Mouse (Mus musculus) myocyte (in vitro differentiated cells): Measurements from ENCODE around the gene Dact1. TPM values are rescaled to one million over a fixed set of nuclear protein-coding genes. Genes with fewer than 3 reads are reported as not detected.

Experiments
- H3K27me3 ChIP-seq: one replicate; pipeline ENCODE4 v1.6.1; 2011; ENCODE audit not compliant: control insufficient read depth, insufficient read depth, insufficient read length
- H3K36me3 ChIP-seq: one replicate; pipeline ENCODE4 v1.6.1; 2011; ENCODE audit not compliant: control insufficient read depth, insufficient read depth
- H3K4me2 ChIP-seq: one replicate; pipeline ENCODE4 v1.6.1; 2011; ENCODE audit warnings: low read depth, control low read depth
- H3K4me3 ChIP-seq: one replicate; pipeline ENCODE4 v1.5.1; 2011; ENCODE audit warnings: mild to moderate bottlenecking, control low read depth, moderate library complexity
- H3K79me2 ChIP-seq: one replicate; pipeline ENCODE4 v1.6.1; 2011; ENCODE audit not compliant: control insufficient read depth, insufficient read depth
- H3ac ChIP-seq: one replicate; pipeline ENCODE4 v1.6.1; 2011; ENCODE audit not compliant: control insufficient read depth, insufficient read length
- CEBPB ChIP-seq: IDR thresholded peaks from 2 replicates; pipeline ENCODE4 v1.6.1; 2011; ENCODE audit warnings: mild to moderate bottlenecking, moderate library complexity; ENCODE audit not compliant: poor library complexity, insufficient read depth, severe bottlenecking
- E2F4 ChIP-seq: IDR thresholded peaks from one replicate; pipeline ENCODE4 v1.6.1; 2011; ENCODE audit warnings: mild to moderate bottlenecking, control low read depth, moderate library complexity; ENCODE audit not compliant: insufficient read depth
- MAX ChIP-seq: IDR thresholded peaks from one replicate; pipeline ENCODE4 v1.6.1; 2011; ENCODE audit warnings: low read depth, mild to moderate bottlenecking, control low read depth
- MYOD1 ChIP-seq, 3 experiments: IDR thresholded peaks; one replicate each; pipeline ENCODE4 v1.6.1; 2011; ENCODE audit warnings: control low read depth in 2 of 3, low read depth in 2 of 3, mild to moderate bottlenecking in 2 of 3, moderate library complexity in 1 of 3; ENCODE audit not compliant: insufficient read length in 2 of 3, control insufficient read depth in 1 of 3
- MYOG ChIP-seq, 3 experiments: IDR thresholded peaks; one replicate each; pipeline ENCODE4 v1.6.1; 2011; ENCODE audit warnings: control low read depth in 2 of 3, low read depth in 2 of 3, mild to moderate bottlenecking in 2 of 3; ENCODE audit not compliant: insufficient read length in 2 of 3, control insufficient read depth in 1 of 3, insufficient read depth in 1 of 3
- POLR2A ChIP-seq: IDR thresholded peaks from one replicate; pipeline ENCODE4 v1.6.1; 2011; ENCODE audit warnings: low read depth, mild to moderate bottlenecking, control low read depth, moderate library complexity; ENCODE audit not compliant: insufficient read length
- POLR2AphosphoS2 ChIP-seq: IDR thresholded peaks from one replicate; pipeline ENCODE4 v1.6.1; 2011; ENCODE audit warnings: low read depth, control low read depth; ENCODE audit not compliant: insufficient read length
- REST ChIP-seq: IDR thresholded peaks from one replicate; pipeline ENCODE4 v1.6.1; 2011; ENCODE audit warnings: mild to moderate bottlenecking, control low read depth, moderate library complexity; ENCODE audit not compliant: insufficient read depth, insufficient read length
- SRF ChIP-seq: IDR thresholded peaks from one replicate; pipeline ENCODE4 v1.6.1; 2011; ENCODE audit warnings: low read depth; ENCODE audit not compliant: control insufficient read depth, insufficient read length
- TCF12 ChIP-seq: IDR thresholded peaks from one replicate; pipeline ENCODE4 v1.6.1; 2011; ENCODE audit warnings: mild to moderate bottlenecking, control low read depth; ENCODE audit not compliant: poor library complexity, insufficient read depth, severe bottlenecking
- TCF3 ChIP-seq: IDR thresholded peaks from one replicate; pipeline ENCODE4 v1.6.1; 2011; ENCODE audit warnings: low read depth, control low read depth; ENCODE audit not compliant: insufficient read length
- USF1 ChIP-seq: IDR thresholded peaks from one replicate; pipeline ENCODE4 v1.6.1; 2011; ENCODE audit warnings: low read depth, mild to moderate bottlenecking, control low read depth, moderate library complexity
- polyA plus RNA-seq: library from polyadenylated mRNA; unstranded; fragments of >200 nt; fragmentation: generic; extraction: Trizol; gene quantifications from one replicate; pipeline ENCODE4 v1.2.1, GENCODE M21; 2012; ENCODE audit warnings: missing spikeins

The Dact1 gene
- polyA plus RNA-seq = 1.0 TPM

- peak within 1 kb of the TSS; percentile 84 for H3K4me2 ChIP-seq
- H3ac ChIP-seq = peak within 1 kb of the TSS; percentile 76
- no peaks in the 10 kb centered on the region for H3K27me3 ChIP-seq
- H3K4me3 ChIP-seq = peak within 1 kb of the TSS; percentile 26
- H3K79me2 ChIP-seq = no peaks in the 10 kb centered on the region
- no peaks in the 10 kb centered on the region for H3K36me3 ChIP-seq
- no peak for TF ChIP-seq TCF12
- peak in 1 of 3 experiments; percentile 7 for TF ChIP-seq MYOD1 (IDR thresholded peaks at IDR 0.05; ENCODE audit: control insufficient read depth in 1 of 3, insufficient read length in 2 of 3, low read depth in 2 of 3)
- no peak for TF ChIP-seq MAX
- TF ChIP-seq POLR2AphosphoS2 = no peak
- no peak for TF ChIP-seq E2F4
- no peak for TF ChIP-seq USF1
- peak; percentile 68 for TF ChIP-seq POLR2A
- TF ChIP-seq TCF3 = no peak
- TF ChIP-seq SRF = no peak
- TF ChIP-seq CEBPB = no peak
- no peak for TF ChIP-seq MYOG (IDR thresholded peaks at IDR 0.05; ENCODE audit: control insufficient read depth in 1 of 3, insufficient read depth in 1 of 3, insufficient read length in 2 of 3, low read depth in 2 of 3)
- TF ChIP-seq REST = no peak
Measured at GRCm38 (mm10) chr12:71309581-71310067, at the start of gene Dact1. TSS of gene Dact1 (plus strand) at chr12:71309884.

DNA sequence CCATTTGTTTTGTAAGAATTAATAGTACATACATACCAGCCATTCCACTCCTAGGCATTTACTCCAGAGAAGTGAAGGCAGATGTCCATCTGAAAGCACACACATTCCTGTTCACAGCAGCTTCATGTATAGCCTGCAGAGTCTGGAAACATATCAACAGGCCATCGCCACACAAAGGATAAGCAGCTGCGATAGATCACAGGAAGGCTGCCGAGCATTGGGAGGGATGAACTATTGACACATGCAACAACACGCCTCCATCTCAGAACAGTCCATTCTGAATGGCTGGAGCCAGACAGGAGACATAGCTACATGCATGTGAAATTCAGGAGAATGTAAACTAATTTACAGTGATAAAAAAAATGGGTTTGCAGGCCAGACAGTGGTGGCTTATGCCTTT lies 45.5 kb upstream of the Dact1 start:
- H3K4me3 ChIP-seq = no peak overlapping the region
- TF ChIP-seq REST = no peak
- TF ChIP-seq USF1 = no peak
- no peak for TF ChIP-seq MAX
- no peak for TF ChIP-seq MYOD1 (IDR thresholded peaks at IDR 0.05; ENCODE audit: control insufficient read depth in 1 of 3, insufficient read length in 2 of 3, low read depth in 2 of 3)
- TF ChIP-seq POLR2A = no peak
- no peak for TF ChIP-seq MYOG (IDR thresholded peaks at IDR 0.05; ENCODE audit: control insufficient read depth in 1 of 3, insufficient read depth in 1 of 3, insufficient read length in 2 of 3, low read depth in 2 of 3)
- TF ChIP-seq TCF12 = no peak
- TF ChIP-seq CEBPB = no peak
- TF ChIP-seq SRF = no peak
- no peak for TF ChIP-seq TCF3
- no peak for TF ChIP-seq POLR2AphosphoS2
- TF ChIP-seq E2F4 = no peak
- H3ac ChIP-seq = no peak overlapping the region
- H3K79me2 ChIP-seq = no peaks in the 10 kb centered on the region
- H3K36me3 ChIP-seq = no peaks in the 10 kb centered on the region
- H3K4me2 ChIP-seq = no peak overlapping the region
- H3K27me3 ChIP-seq = no peaks in the 10 kb centered on the region

DNA sequence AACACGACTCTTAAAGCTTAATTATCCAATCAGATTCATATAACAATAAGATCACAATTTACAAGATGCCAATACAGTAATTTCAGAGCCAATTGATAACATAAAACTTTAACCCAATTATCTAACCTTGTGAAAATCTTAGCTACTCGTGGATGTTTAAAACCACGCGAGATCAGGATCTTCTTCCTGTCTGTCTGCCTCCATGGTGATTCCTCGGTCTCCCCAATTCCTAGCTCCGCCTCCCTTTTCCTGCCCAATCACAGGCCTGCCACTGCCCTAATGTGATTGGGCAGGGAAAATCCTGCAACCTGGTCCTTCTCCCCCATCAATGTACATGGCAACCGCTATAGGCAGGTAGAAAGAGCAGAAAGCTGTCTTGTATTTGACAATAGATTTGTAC lies 40.3 kb upstream of the Dact1 start:
- Histone ChIP-seq H3K27me3 (no peaks in the 10 kb centered on the region), H3K4me2 (no peak overlapping the region)
- TF ChIP-seq USF1 = no peak
- no peak for TF ChIP-seq POLR2AphosphoS2
- no peak for TF ChIP-seq E2F4
- TF ChIP-seq MAX = no peak

GRCm38 (mm10) chr12:71271131-71271530 lies 38.6 kb upstream of the Dact1 start:
- H3K4me3 ChIP-seq = no peak overlapping the region
- no peaks in the 10 kb centered on the region for H3K36me3 ChIP-seq

More for the DNA sequence above, 40.3 kb upstream of the Dact1 start:
- Histone ChIP-seq H3ac (no peak overlapping the region), H3K4me3 (no peak overlapping the region), H3K79me2 (no peaks in the 10 kb centered on the region), H3K36me3 (no peaks in the 10 kb centered on the region)

More at GRCm38 (mm10) chr12:71271131-71271530, 38.6 kb upstream of the Dact1 start:
- Histone ChIP-seq H3K4me2 (no peak overlapping the region), H3K27me3 (no peaks in the 10 kb centered on the region), H3K79me2 (no peaks in the 10 kb centered on the region), H3ac (no peak overlapping the region)
- TF ChIP-seq TCF12 (no peak), POLR2AphosphoS2 (no peak), MYOD1 (IDR thresholded peaks at IDR 0.05; ENCODE audit: control insufficient read depth in 1 of 3, insufficient read length in 2 of 3, low read depth in 2 of 3) (no peak), E2F4 (no peak), MYOG (IDR thresholded peaks at IDR 0.05; ENCODE audit: control insufficient read depth in 1 of 3, insufficient read depth in 1 of 3, insufficient read length in 2 of 3, low read depth in 2 of 3) (no peak), USF1 (no peak), CEBPB (no peak), TCF3 (no peak), REST (no peak), MAX (no peak), POLR2A (no peak), SRF (no peak)
